Mouse (Mus musculus) layer of hippocampus, adult 11-12 months (tissue): ENCODE measurements around the gene Hip1r.

Experiments used
- DNase-seq: peaks from one replicate; pipeline ENCODE4 v3.0.0; 2022; ENCODE audit warnings: low spot score

Hip1r gene

GRCm38 (mm10) chr5:123974179-123974485, 704 bp downstream of the Hip1r start:
- no peak for DNase-seq

GRCm38 (mm10) chr5:123974616-123975111, 1.2 kb downstream of the Hip1r start:
- DNase-seq, result no peak

DNA sequence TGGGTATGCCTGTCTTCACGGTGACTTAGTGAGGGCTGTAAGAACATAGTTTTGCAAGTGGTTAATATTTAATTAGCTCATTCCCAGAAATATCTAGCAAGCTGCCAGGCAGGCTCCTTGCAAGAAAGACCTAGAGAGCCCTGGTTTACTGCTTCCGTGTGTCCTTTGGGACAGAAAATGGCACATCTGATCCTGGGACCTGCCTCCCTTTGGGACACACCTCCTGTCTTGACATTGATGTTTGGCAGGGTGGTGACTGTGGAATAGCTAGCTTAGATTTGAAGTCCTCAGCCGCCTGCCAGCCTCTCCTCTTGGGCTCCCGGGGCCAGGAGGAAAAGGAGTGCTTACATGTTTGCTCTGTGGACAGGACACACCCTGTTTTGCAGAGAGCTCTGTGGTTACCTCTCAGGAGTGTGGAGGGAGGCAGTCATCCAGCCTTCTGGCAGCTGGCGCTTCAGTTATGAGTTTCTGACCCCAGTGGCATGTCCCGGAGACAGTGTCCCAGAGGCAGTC, 2.3 kb downstream of the Hip1r start:
- no peak for DNase-seq

DNA sequence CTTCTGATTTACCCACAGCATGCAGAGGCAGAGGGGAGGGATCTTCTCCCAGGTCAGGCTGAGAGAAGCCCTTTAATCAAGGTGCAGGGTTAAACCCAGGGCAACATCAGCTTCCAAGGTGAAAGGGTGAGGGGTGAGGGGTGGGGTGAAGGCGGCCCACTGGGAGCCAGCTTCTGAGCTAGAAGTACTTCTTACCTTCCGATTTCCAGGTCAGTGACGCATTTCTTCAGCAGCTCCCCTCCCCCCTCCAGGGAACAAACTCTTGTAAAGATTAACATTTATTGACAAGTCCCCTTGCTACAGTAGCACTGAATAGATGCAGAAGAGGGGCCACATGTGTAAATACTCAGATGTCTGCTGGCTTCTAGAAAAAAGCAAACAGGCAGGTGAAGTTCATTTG, 3.8 kb downstream of the Hip1r start:
- DNase-seq, result no peak

GRCm38 (mm10) chr5:123978131-123978530, 4.7 kb downstream of the Hip1r start:
- DNase-seq, result no peak

GRCm38 (mm10) chr5:123979221-123979979, 6.0 kb downstream of the Hip1r start:
- no peak for DNase-seq

GRCm38 (mm10) chr5:123979980-123980369, 6.5 kb downstream of the Hip1r start:
- no peak for DNase-seq

GRCm38 (mm10) chr5:123980521-123981249, 7.3 kb downstream of the Hip1r start:
- DNase-seq, result no peak

- no peak for DNase-seq
These were observed 7.8 kb downstream of the Hip1r start for GRCm38 (mm10) chr5:123981250-123981554.

DNA sequence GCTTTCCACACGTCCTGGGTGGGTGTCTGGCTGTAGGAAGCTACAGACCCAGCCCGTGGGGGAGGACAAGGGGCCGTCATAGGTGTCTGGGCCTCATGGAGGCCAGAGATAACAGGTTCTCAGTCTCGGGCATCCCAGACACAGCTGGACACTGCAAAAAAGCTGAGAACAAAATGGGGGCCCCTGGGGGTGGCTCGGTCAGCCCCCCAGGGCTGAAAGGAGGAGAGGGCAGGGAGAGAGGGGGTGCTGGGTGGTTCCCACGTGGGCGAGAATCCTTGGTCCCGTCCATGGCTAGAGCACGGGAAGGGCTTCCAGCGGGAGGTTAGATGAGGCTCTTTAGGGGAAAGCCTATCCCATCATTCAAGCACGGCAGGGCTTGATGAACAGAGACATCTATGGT, 9.4 kb downstream of the Hip1r start:
- DNase-seq, result no peak

- peak; percentile 62 for DNase-seq
These were observed 12.0 kb downstream of the Hip1r start for GRCm38 (mm10) chr5:123985434-123985833.

DNA sequence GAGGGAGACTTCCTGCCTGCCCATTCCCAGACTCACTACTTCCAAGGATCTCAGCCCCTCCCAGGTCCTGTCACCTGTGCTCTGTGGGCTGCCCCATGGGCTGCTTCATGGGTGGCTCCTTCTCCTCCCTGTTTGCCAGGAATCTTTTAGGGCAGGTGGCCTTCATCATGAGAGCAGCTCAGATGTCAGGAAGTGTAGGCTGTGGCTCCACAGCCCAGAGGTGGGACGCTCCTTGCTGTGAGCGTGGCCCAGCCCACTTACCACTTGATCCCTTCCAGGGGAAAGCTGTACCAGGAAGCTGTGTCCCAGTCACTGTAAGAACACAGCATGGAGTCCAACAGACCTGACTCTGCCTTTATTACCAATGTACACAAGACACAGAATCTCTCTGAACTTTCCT, 13.5 kb downstream of the Hip1r start:
- no peak for DNase-seq

DNA sequence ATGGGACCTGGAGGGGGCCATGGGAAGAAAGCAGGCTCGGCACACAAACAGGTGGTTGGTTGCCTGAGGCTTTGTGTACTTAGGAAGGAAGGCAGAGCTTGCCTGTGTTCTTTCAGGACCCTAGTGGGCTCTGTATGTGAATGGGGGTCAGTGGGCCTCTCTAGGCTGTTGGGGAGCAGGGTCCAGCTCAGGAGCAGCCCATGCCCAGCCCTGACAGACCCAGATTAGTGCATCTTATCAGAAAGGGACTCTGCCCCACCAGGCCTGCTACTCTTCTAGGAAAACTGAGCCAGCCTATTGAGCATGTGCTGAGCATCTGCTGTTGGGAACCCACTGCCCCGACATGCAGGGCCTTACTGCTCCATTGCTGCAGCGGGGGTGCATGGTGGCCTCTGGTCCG, 14.1 kb downstream of the Hip1r start:
- no peak for DNase-seq

DNA sequence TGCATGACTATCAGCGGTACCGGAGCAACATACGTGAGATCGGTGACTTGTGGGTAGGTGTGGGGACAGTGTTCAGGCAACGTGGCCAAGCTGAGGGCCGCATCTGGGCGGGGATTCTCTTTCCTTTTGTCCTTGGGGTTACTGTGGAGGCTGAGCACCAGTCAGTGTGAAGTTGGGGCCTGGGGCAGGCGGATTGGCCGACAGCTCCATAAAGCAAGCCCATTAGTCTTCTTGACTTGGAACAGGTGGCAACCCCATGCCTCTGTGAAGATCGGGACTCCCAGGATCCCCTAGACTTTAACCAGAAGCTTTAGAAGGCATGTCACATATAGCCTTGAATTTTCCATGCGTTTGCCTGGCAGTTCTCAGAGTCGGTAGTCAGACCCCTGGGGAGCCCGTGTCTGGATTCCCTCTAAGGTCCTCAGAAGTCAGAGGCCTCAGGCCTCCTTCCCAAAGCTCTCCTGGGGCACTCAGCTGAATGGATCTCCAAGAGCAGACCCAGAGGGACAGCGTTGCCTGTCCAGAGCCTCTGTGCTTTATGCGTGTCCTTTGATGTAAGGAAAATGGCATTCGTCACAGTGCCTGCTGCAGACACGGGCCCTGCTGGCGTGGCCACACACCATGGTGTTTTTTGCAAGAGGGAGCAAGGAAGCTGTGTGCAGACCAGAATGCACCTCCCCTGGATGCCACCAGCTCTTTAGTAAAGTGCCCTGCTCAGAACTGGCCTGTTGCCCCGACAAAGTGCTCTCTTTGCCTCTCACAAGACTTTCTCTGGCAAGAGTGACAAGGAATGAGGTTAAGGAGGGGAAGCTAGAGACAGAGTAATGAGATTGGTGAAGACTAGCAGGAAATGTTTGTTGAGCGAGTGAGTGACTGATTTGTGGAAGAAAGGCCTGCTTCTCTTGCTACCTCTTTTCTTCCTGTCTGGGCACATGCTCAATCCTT, 16.8 kb downstream of the Hip1r start:
- no peak for DNase-seq

DNA sequence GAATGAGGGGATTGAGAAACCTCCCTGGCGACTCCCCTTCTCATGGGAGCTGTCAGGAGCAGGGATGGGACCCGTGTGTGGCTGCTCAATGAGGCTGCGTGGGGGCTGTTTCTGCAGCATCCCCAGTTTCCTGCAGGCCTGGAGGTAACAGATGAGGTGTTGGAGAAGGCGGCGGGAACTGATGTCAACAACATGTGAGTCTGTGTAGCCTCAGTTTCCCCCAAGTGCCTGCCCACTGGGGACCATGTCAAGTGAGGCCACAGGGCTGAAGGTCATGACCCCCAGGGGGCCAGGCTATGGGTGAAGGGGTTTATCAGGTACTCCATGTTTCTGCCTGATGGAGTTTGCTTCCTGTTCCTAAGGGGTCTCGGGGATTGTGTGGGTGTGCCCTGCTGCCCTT, 17.9 kb downstream of the Hip1r start:
- no peak for DNase-seq

GRCm38 (mm10) chr5:123992193-123992637, 18.8 kb downstream of the Hip1r start:
- DNase-seq, result no peak

GRCm38 (mm10) chr5:123992794-123993193, 19.4 kb downstream of the Hip1r start:
- DNase-seq, result peak; percentile 91

- peak; percentile 90 for DNase-seq
These were observed 20.0 kb downstream of the Hip1r start for GRCm38 (mm10) chr5:123993263-123994036.

DNA sequence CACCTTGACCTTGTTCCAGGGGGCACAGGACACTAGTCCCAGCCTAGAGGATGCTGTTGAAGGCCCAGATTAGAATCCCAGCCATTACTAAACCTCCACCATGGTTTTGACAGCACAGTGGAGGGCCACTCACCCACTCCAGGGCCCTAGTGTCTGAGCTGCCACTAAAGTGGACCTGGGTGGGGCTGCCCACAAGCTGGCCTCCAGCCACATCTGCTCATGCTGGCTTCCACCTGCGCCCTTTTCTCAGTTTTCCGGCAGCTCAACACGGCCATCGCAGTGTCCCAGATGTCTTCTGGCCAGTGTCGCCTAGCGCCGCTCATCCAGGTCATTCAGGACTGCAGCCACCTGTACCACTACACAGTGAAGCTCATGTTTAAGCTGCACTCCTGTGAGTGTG, 21.0 kb downstream of the Hip1r start:
- no peak for DNase-seq

DNA sequence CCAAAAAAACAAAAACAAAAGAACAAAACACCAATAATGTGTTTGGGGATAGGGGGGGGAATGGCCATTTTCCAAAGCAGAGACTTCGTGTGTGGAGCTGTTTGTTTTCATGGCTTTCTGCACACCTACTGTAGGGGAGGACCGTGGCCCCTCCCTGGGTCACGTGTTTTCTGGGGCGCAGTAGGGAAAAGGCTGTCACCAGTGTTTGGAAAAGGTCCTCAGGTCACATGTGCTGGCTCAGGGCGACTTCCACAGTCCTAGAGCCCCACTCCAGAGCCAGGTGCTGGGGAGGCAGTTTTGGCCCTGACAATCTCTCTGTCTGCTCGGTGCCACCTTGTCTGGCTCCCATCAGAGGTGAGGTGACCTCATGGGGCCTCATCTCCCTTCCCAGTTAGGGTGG, 22.0 kb downstream of the Hip1r start:
- no peak for DNase-seq

DNA sequence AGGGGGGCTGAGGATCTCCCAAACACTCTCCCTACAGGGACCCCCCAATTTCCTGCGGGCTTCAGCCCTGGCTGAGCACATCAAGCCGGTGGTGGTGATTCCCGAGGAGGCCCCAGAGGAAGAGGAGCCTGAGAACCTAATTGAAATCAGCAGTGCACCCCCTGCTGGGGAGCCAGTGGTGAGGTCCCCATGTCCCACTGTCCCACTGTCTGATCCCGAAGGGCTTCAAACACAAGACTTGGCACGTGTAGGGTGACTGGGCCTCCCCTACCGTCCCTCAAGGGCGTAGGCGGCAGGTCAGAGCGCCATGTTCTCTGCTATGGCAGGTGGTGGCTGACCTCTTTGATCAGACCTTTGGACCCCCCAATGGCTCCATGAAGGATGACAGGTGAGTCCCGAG, 22.8 kb downstream of the Hip1r start:
- DNase-seq, result no peak

- no peak for DNase-seq
These were observed 23.3 kb downstream of the Hip1r start for GRCm38 (mm10) chr5:123996695-123997094.
